Mouse (Mus musculus) heart, embryonic 10.5 days (tissue): ENCODE data around the gene Ier5l. TPM values are rescaled to one million over a fixed set of nuclear protein-coding genes. Genes with fewer than 3 reads are reported as not detected.

Experiments used
- DNase-seq: peaks from one replicate; pipeline ENCODE4 v3.0.0-alpha.2; 2017; ENCODE audit warnings: low spot score
- H3K27ac ChIP-seq: fragments of 300-500 bp; sonication (generic); 2 replicates; pipeline ENCODE4 v1.5.1; 2016; ENCODE audit warnings: mild to moderate bottlenecking
- H3K27me3 ChIP-seq: fragments of 300-500 bp; sonication (generic); 2 replicates; pipeline ENCODE4 v1.6.1; 2016; ENCODE audit warnings: mild to moderate bottlenecking; ENCODE audit not compliant: poor library complexity, insufficient read depth, severe bottlenecking
- H3K36me3 ChIP-seq: fragments of 300-500 bp; sonication (generic); 2 replicates; pipeline ENCODE4 v1.6.1; 2016; ENCODE audit warnings: mild to moderate bottlenecking, moderate library complexity
- H3K4me1 ChIP-seq: fragments of 300-500 bp; sonication (generic); 2 replicates; pipeline ENCODE4 v1.6.1; 2016; ENCODE audit warnings: mild to moderate bottlenecking
- H3K4me3 ChIP-seq: fragments of 300-500 bp; sonication (generic); 2 replicates; pipeline ENCODE4 v1.5.1; 2016; ENCODE audit warnings: mild to moderate bottlenecking, moderate library complexity
- H3K9me3 ChIP-seq: fragments of 300-500 bp; sonication (generic); 2 replicates; pipeline ENCODE4 v1.6.1; 2016; ENCODE audit warnings: mild to moderate bottlenecking, moderate library complexity
- polyA plus RNA-seq: library from polyadenylated mRNA; unstranded; fragments of >200 nt; fragmentation: Nextera tagmentation; extraction: Ambion mirVana; gene quantifications from 2 replicates; pipeline ENCODE4 v1.2.1, GENCODE M21; 2016

Ier5l gene
- polyA plus RNA-seq, 1 experiment from 2014 or later = 2.2 TPM

DNA sequence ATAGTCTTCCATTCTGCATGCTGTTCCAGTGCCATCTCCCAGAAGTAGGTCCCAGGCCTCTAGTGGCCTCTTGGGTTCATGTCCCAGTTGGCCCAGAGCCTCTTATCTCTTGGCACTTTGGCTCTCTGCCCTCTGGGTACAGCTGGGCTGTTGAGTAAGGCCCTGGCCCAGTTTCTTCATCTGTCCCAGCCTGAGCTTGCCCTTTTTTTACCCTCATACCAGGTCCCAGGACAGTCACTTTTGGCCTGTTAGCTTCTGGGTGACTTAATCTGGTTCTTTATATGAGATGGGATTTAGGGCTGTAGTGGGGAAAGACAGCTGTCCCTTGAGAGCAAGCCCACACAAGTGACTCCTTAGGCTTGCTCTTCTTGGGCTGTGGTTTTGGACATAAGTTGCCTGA is 44.9 kb downstream of the Ier5l start:
- H3K4me3 ChIP-seq = no peak overlapping the region
- H3K27me3 ChIP-seq = no peaks in the 10 kb centered on the region
- no peaks in the 10 kb centered on the region for H3K9me3 ChIP-seq
- H3K27ac ChIP-seq = no peak overlapping the region
- DNase-seq = no peak
- H3K36me3 ChIP-seq = peaks cover 79% of the 10 kb centered on the region
- H3K4me1 ChIP-seq = no peaks in the 10 kb centered on the region

Other genes starting within 250 kb of the Ier5l start
- gene Lrrc8a, start 236.5 kb downstream of the Ier5l start, polyA plus RNA-seq = 20.2 and 34.4 TPM in 2 replicates
- gene Gm28035, start 233.7 kb downstream of the Ier5l start, polyA plus RNA-seq = 0.14 and 0.19 TPM in 2 replicates
- 4.4 and 5.2 TPM in 2 replicates for gene Phyhd1, start 208.0 kb downstream of the Ier5l start, polyA plus RNA-seq
- not detected in 2 replicates for gene Gm28038, start 193.2 kb downstream of the Ier5l start, polyA plus RNA-seq
- gene Dolk, start 187.9 kb downstream of the Ier5l start, polyA plus RNA-seq = 29.3 and 31.7 TPM in 2 replicates
- 45.2 and 46.5 TPM in 2 replicates for gene Nup188, start 187.8 kb downstream of the Ier5l start, polyA plus RNA-seq
- gene Sh3glb2, start 114.9 kb downstream of the Ier5l start, polyA plus RNA-seq = 101 and 132 TPM in 2 replicates
- gene Miga2, start 110.0 kb downstream of the Ier5l start, polyA plus RNA-seq = 28.2 and 35.1 TPM in 2 replicates
- 29.9 and 36.1 TPM in 2 replicates for gene Dolpp1, start 82.0 kb downstream of the Ier5l start, polyA plus RNA-seq
- 36.1 and 55.2 TPM in 2 replicates for gene Crat, start 58.4 kb downstream of the Ier5l start, polyA plus RNA-seq
- 129 and 140 TPM in 2 replicates for gene Ptpa, start 58.2 kb downstream of the Ier5l start, polyA plus RNA-seq
- 1.2 and 1.4 TPM in 2 replicates for gene Cstad, start 120.8 kb upstream of the Ier5l start, polyA plus RNA-seq